Mouse (Mus musculus) brown adipose tissue, adult 24 weeks (tissue): ENCODE measurements at regions not wholly inside any gene's neighbourhood (a gene's known extent, or its start where the extent isn't known, plus 50 kb on each side); places are given as distances from the start of the nearest gene placed in this dataset.

Experiments used
- H3K27ac ChIP-seq: fragments of 200-500 bp; replicated peaks from 2 replicates; pipeline ENCODE4 v1.5.1; 2012; ENCODE audit warnings: low read depth, mild to moderate bottlenecking, low read length
- H3K4me1 ChIP-seq: fragments of 200-500 bp; 2 replicates; pipeline ENCODE4 v1.6.1; 2012; ENCODE audit warnings: low read length, mixed read lengths; ENCODE audit not compliant: control insufficient read depth, insufficient read depth, insufficient read length
- H3K4me3 ChIP-seq: fragments of 200-500 bp; 2 replicates; pipeline ENCODE4 v1.5.1; 2012; ENCODE audit warnings: low read depth, mild to moderate bottlenecking, low read length, moderate library complexity; ENCODE audit not compliant: insufficient read depth

DNA sequence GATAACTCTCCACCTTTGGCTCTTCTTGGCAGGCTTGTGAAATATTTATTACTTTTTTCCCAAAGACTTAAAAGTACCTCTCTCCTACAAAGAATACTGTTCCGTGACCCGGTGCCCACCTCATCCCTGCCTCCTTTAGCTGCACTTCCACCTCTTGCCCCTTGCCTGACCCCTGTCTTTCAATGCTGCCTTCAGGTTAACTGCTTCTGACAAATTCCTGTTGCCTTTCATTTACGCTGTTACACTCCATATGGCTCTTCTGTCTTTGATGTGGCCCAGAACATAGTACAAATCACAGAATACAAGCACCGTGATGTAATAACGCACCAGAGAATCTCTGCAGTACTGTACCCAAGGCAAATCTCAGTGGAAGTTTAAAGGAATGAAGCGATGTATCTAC is 204.9 kb upstream of the Tas2r134 start:
- no peak overlapping the region for H3K4me3 ChIP-seq
- H3K4me1 ChIP-seq = no peaks in the 10 kb centered on the region
- H3K27ac ChIP-seq = no peak overlapping the region

DNA sequence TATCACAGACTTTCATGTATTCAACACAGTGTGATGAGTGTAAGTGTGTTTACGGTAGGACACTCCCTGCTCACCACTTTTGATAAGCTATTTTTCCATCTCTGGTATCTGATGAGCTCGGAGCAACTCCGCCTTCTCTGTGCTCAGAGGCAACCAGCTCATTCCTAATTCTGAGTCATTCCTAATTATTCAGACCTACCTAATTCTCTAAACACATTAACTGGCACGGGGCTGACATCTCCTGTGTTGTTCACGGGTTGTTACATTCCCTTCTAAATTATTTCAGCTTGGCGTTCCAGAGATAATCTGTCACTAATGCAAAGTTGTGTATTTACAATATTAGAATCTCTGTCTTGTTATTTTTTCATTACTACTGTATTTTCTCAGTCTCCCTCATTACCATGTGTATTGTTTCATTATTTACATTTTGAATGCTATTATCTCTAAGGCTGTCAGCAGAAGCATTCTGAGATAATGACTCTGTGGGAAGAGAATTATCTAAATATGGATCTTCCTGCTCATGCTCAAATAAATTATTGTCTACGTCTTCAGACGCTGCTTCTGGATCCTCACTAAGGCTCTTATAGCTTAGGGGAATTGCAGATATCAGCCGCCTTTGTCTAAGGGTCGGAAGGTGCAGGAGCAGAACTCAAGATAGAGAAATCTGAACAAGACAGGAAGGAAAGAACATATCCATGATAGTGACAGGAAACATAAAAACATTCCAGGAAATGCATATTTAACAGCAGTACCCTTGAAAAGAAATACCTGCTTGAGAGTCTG is 209.2 kb upstream of the Tas2r134 start:
- no peaks in the 10 kb centered on the region for H3K4me1 ChIP-seq
- no peak overlapping the region for H3K4me3 ChIP-seq
- H3K27ac ChIP-seq = no peak overlapping the region

GRCm38 (mm10) chr2:51388390-51388789 is 238.9 kb upstream of the Tas2r134 start:
- Histone ChIP-seq H3K27ac (no peak overlapping the region), H3K4me3 (no peak overlapping the region), H3K4me1 (no peaks in the 10 kb centered on the region)

GRCm38 (mm10) chr2:51387136-51387535 is 238.2 kb upstream of the Rnd3 start:
- H3K4me3 ChIP-seq = no peak overlapping the region

GRCm38 (mm10) chr2:51376597-51376996 is 227.7 kb upstream of the Rnd3 start:
- H3K4me1 ChIP-seq = no peaks in the 10 kb centered on the region
- H3K4me3 ChIP-seq = no peak overlapping the region
- no peak overlapping the region for H3K27ac ChIP-seq

More at GRCm38 (mm10) chr2:51387136-51387535, 238.2 kb upstream of the Rnd3 start:
- no peak overlapping the region for H3K27ac ChIP-seq
- no peaks in the 10 kb centered on the region for H3K4me1 ChIP-seq

GRCm38 (mm10) chr2:51374636-51375035 is 225.7 kb upstream of the Rnd3 start:
- Histone ChIP-seq H3K4me1 (no peaks in the 10 kb centered on the region), H3K4me3 (no peak overlapping the region), H3K27ac (no peak overlapping the region)

- Histone ChIP-seq H3K4me1 (no peaks in the 10 kb centered on the region), H3K4me3 (no peak overlapping the region), H3K27ac (no peak overlapping the region)
Measured at GRCm38 (mm10) chr2:51372771-51373170, 223.9 kb upstream of the Rnd3 start.

GRCm38 (mm10) chr2:51362825-51363616 is 214.1 kb upstream of the Rnd3 start:
- Histone ChIP-seq H3K27ac (no peak overlapping the region), H3K4me1 (no peaks in the 10 kb centered on the region), H3K4me3 (no peak overlapping the region)

DNA sequence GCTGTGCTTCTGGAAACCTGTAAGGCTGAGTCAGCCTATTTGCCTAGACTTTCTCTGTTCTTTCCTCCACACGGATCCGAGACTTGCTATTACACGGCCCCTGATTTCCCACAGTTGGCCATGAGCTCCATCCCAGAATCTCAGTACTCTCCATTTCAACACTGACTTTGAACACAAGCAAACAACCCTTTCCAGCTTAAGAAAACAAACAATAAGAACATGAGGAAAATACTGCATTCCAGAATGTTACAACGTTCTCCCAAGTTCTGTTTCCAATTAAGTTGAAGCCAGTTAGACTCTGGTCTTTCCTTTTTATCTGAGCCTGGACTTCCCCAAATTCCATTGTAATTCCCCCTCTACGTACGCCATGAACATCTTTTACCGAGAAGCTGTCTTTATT is 206.4 kb upstream of the Rnd3 start:
- H3K4me3 ChIP-seq = no peak overlapping the region
- H3K27ac ChIP-seq = no peak overlapping the region
- no peaks in the 10 kb centered on the region for H3K4me1 ChIP-seq

DNA sequence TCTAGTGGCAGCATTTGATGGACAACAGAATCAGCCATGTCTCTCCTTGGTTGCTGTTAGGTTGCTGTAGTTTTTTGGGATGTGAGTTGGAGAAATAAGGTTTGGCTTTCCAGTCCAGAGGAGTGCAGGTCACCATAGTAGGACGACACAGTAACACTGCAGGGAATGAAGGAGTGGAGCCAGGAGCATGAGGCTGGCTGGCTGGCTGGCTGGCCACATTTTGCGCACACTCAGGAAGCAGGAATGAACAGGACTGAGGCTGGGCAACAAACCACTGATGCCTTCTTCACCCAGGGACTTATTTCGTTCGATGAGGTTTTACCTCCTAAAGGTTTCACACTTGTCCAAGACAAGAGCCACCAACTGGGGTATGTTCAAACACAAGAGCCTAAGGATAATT is 205.9 kb upstream of the Rnd3 start:
- Histone ChIP-seq H3K27ac (no peak overlapping the region), H3K4me1 (no peaks in the 10 kb centered on the region), H3K4me3 (no peak overlapping the region)

DNA sequence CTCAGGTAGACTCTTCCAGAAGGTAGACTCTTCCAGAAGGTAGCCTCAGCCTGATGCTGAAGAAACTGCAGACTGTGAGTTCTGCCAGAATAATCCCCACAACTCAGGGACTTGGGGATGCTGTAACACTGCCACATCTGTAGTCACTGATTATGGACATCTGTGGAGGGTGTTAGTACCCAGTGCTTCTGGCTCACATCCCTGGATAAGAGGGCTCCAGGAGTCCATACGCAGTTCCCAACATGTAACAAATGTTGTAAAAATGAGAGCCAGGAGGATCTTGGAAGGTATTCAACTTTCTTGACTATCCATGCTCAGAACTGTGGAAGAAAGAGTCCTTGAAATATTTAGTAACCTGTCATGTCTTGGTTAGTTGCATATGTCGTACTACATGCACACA is 200.7 kb upstream of the Rnd3 start:
- Histone ChIP-seq H3K4me3 (no peak overlapping the region), H3K27ac (no peak overlapping the region), H3K4me1 (no peaks in the 10 kb centered on the region)

DNA sequence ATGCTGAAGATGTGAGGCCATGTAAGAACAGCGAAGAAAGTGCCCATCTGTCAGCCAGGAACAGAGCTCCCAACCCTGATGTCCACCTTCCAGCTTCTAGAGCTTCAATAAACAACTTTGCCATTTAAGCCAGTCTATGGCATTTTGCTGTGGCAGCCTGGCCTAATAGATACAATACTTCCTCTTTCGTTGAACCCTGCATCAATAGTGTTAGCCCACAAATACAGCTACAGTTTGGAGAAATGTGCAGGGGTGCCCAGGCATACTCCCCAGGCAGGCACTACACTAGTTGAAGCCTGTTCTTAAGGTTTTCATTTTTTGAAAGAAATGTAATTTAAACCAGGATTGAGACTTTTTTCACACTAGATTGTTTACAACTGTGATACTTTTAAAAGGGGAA is 199.9 kb upstream of the Rnd3 start:
- no peak overlapping the region for H3K4me3 ChIP-seq
- H3K4me1 ChIP-seq = no peaks in the 10 kb centered on the region
- H3K27ac ChIP-seq = no peak overlapping the region

DNA sequence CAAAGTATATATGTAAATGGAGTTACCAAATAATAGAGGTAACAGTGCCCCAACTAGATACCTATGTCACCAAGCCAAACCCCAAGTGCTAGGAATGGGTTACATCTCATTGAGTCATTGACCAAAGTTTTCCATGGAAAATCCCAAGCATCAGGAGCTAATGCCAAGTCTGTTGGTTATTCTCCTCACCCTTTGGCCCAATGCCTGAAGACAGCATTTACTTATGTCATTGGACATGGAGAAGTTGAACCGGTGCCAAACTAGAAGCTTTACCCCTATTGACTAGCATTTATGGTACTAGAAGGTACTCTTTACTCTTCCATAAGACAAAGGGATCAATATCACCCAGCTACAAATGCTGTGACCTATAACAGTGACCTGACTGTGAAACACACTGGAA is 198.2 kb upstream of the Rnd3 start:
- H3K4me1 ChIP-seq = no peaks in the 10 kb centered on the region
- H3K27ac ChIP-seq = no peak overlapping the region
- no peak overlapping the region for H3K4me3 ChIP-seq

- Histone ChIP-seq H3K4me1 (no peaks in the 10 kb centered on the region), H3K27ac (no peak overlapping the region), H3K4me3 (no peak overlapping the region)
Measured at GRCm38 (mm10) chr2:51342421-51342820, 193.5 kb upstream of the Rnd3 start.

GRCm38 (mm10) chr2:51334437-51334836 is 185.5 kb upstream of the Rnd3 start:
- Histone ChIP-seq H3K27ac (no peak overlapping the region), H3K4me1 (no peaks in the 10 kb centered on the region)

DNA sequence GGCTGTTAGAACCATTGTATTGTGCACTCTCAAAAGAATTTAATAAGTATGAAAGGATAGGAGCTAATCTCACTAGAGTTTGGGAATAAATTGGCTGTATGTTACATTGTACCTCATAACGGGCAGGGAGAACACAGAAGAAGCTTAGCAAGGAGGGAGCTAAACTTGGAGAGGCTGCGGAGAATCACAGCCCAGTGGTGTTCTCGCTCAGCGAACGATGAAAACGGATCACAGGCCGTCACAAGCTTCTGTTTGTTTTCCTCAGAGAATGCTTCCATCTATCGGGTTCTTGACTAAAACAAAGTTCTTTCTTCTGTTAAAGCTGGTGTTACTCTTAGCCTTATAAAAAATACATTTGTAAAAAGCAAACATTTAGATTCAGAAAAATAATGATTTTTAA is 178.2 kb upstream of the Rnd3 start:
- no peak overlapping the region for H3K27ac ChIP-seq
- no peaks in the 10 kb centered on the region for H3K4me1 ChIP-seq
- no peak overlapping the region for H3K4me3 ChIP-seq

More at GRCm38 (mm10) chr2:51334437-51334836, 185.5 kb upstream of the Rnd3 start:
- H3K4me3 ChIP-seq = no peak overlapping the region
